Mouse (Mus musculus): ENCODE data around the gene Ccdc85a.

Gene Ccdc85a

GRCm38 (mm10) chr11:28583911-28584434 lies at the start of gene Ccdc85a:
Gene Ccdc85a (minus strand): TSS chr11:28584324.
- peak; percentile 94 for DNase-seq

- no peak for DNase-seq
Observed at GRCm38 (mm10) chr11:28633571-28634125, 49.5 kb upstream of the Ccdc85a start.

GRCm38 (mm10) chr11:28633093-28633492 lies 49.0 kb upstream of the Ccdc85a start:
- DNase-seq: no peak

GRCm38 (mm10) chr11:28630771-28631170 lies 46.6 kb upstream of the Ccdc85a start:
- no peak for DNase-seq

GRCm38 (mm10) chr11:28610781-28611491 lies 26.8 kb upstream of the Ccdc85a start:
- DNase-seq: no peak

- peak; percentile 56 for DNase-seq
Observed at GRCm38 (mm10) chr11:28583138-28583910, 800 bp downstream of the Ccdc85a start.

GRCm38 (mm10) chr11:28582218-28582617 lies 1.9 kb downstream of the Ccdc85a start:
- no peak for DNase-seq

- peak; percentile 71 for DNase-seq
Observed at GRCm38 (mm10) chr11:28572423-28572822, 11.7 kb downstream of the Ccdc85a start.

GRCm38 (mm10) chr11:28556420-28556819 lies 27.7 kb downstream of the Ccdc85a start:
- no peak for DNase-seq

GRCm38 (mm10) chr11:28543429-28543828 lies 40.7 kb downstream of the Ccdc85a start:
- DNase-seq: no peak

- DNase-seq: no peak
Observed at GRCm38 (mm10) chr11:28541307-28541706, 42.8 kb downstream of the Ccdc85a start.

GRCm38 (mm10) chr11:28533286-28533685 lies 50.8 kb downstream of the Ccdc85a start:
- DNase-seq: peak; percentile 10

GRCm38 (mm10) chr11:28501190-28501589 lies 82.9 kb downstream of the Ccdc85a start:
- DNase-seq: no peak

GRCm38 (mm10) chr11:28497034-28497433 lies 87.1 kb downstream of the Ccdc85a start:
- DNase-seq: peak; percentile 4

GRCm38 (mm10) chr11:28493362-28493761 lies 90.8 kb downstream of the Ccdc85a start:
- DNase-seq: peak; percentile 20

- DNase-seq: no peak
Observed at GRCm38 (mm10) chr11:28491330-28491729, 92.8 kb downstream of the Ccdc85a start.

- DNase-seq: peak; percentile 4
Observed at GRCm38 (mm10) chr11:28484083-28484729, 99.9 kb downstream of the Ccdc85a start.

- DNase-seq: no peak
Observed at GRCm38 (mm10) chr11:28477088-28477487, 107.0 kb downstream of the Ccdc85a start.

GRCm38 (mm10) chr11:28465726-28466125 lies 118.4 kb downstream of the Ccdc85a start:
- DNase-seq: no peak

GRCm38 (mm10) chr11:28464926-28465325 lies 119.2 kb downstream of the Ccdc85a start:
- peak; percentile 8 for DNase-seq

GRCm38 (mm10) chr11:28459165-28459564 lies 125.0 kb downstream of the Ccdc85a start:
- DNase-seq: peak; percentile 32

- no peak for DNase-seq
Observed at GRCm38 (mm10) chr11:28439877-28440276, 144.2 kb downstream of the Ccdc85a start.
